Mouse (Mus musculus): ENCODE data around the gene Gm4894. TPM values are rescaled to one million over a fixed set of nuclear protein-coding genes. Genes with fewer than 3 reads are reported as not detected.

Gene Gm4894
- polyA plus RNA-seq, 1 experiment from 2014 or later = not detected

DNA sequence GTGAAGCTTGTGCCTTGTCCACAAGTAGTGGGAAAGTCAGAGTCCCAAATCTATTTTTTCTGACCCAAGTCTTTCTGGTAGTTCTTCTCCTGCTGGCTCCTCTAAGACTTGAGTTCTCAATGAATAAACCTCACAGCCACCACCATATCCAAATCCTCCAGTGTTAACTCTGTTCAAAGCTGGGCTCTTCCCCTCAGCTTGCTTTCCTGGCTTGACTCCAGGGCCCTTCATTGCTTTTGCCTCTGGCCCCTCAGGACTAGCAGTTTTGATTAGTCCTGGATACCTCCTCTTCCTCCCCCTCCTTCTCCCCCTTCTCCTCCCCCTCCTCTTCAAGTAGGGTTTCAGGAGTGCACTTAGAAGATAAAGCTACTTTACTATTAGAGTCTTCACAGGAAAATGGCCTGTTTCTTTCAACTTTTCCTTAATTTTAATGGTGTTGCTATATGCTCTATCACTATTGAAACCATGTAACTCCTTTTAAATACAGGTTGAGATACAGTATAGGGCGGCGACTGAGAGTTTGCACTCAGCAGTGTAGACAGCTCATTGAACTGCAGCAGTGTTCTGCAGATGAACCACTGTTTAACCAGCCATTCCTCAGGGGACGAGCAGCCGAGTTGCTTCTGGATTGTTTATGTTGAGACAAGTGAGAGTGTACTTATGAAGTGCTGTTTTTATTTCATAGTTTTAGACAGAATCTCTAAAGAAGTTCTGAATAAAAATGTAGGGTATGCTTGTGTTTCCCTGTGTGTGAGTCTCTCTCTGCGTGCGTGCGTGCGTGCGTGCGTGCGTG is 26.4 kb downstream of the Gm4894 start:
- Histone ChIP-seq H3K9ac (replicated peaks) (no peak overlapping the region), H3K4me1 (peaks cover 13% of the 10 kb centered on the region), H3K27ac (replicated peaks) (no peak overlapping the region), H3K36me3 (no peaks in the 10 kb centered on the region), H3K27me3 (no peaks in the 10 kb centered on the region), H3K9me3 (no peaks in the 10 kb centered on the region), H3K4me2 (replicated peaks) (no peak overlapping the region), H3K4me3 (no peak overlapping the region)
- 88% methylated on average over 11 of the region's 11 CpGs for WGBS
- ATAC-seq (replicated peaks) = no peak

DNA sequence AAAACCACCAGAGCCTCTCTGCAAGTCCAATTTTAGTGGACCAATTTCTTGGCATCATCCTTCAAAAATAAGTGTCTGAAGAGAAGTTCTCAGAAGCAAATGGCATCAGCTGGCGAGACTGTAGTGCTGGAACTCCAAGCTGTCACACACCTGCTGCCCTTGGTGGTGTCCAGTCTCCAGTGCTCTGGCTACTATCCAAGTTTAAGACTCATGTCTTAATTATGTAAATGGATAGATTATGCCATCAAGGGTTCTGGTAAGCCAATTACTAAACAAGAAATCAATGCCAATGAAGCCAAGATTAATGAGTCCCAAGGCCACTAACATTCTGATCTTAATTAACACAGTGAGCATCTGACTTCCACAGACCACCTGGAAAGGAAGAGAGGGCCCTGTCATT is 44.8 kb downstream of the Gm4894 start:
- H3K27ac ChIP-seq (replicated peaks) = no peak overlapping the region
- no peaks in the 10 kb centered on the region for H3K9me3 ChIP-seq
- H3K27me3 ChIP-seq = no peaks in the 10 kb centered on the region
- 51% methylated on average over 1 of the region's 1 CpGs for WGBS
- H3K4me2 ChIP-seq (replicated peaks) = no peak overlapping the region
- H3K4me1 ChIP-seq = no peaks in the 10 kb centered on the region
- no peaks in the 10 kb centered on the region for H3K36me3 ChIP-seq
- H3K9ac ChIP-seq (replicated peaks) = no peak overlapping the region
- H3K4me3 ChIP-seq = no peak overlapping the region
- no peak for ATAC-seq (replicated peaks)

DNA sequence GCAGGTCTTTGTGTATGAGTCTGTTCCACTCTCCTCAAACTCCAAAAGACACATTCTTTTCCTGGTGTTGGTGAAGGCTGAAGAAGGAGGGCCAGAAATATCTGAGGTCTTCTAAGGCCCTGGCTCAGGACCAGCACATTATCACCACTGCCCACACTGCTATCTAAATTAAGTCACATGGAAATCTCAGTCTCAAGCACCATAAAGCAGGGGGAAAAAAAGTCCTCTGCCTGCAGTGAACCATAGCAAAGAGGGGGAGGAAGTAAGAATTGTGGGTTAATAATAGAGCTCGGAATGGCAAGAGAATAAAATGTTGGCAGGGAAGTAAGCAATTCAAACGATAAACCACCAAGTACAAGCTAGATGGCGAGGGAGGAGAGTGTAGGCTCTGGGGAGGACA is 57.2 kb downstream of the Gm4894 start:
- Histone ChIP-seq H3K4me2 (replicated peaks) (no peak overlapping the region), H3K27ac (replicated peaks) (no peak overlapping the region), H3K36me3 (no peaks in the 10 kb centered on the region), H3K4me1 (no peaks in the 10 kb centered on the region), H3K9me3 (no peaks in the 10 kb centered on the region), H3K4me3 (no peak overlapping the region), H3K9ac (replicated peaks) (no peak overlapping the region), H3K27me3 (no peaks in the 10 kb centered on the region)
- ATAC-seq (replicated peaks) = no peak
- WGBS = 77% methylated on average over 3 of the region's 3 CpGs

DNA sequence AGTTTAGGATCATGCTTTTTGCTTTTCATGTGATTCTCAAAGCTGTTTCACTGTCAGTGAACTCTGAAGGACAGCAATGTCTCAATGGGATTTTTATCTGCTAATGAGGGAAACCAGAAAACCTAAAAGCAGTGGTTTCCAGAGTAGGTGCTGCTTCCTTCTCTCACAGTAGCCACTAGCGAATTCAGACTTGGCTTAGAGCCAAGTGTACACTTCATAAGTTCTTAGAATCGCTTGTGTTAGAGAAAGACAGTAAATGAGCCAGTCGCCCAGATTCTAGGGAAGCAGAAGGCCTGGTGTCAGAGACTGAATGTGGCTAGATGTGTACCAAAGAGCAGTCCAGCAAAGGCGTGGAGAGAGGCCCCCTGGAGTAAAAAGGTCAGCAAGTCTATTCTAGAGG is 60.5 kb downstream of the Gm4894 start:
- Histone ChIP-seq H3K36me3 (no peaks in the 10 kb centered on the region), H3K4me1 (no peaks in the 10 kb centered on the region), H3K27me3 (no peaks in the 10 kb centered on the region), H3K9me3 (no peaks in the 10 kb centered on the region), H3K4me2 (replicated peaks) (no peak overlapping the region), H3K9ac (replicated peaks) (no peak overlapping the region), H3K4me3 (no peak overlapping the region), H3K27ac (replicated peaks) (no peak overlapping the region)
- 43% methylated on average over 4 of the region's 4 CpGs for WGBS
- ATAC-seq (replicated peaks) = no peak

DNA sequence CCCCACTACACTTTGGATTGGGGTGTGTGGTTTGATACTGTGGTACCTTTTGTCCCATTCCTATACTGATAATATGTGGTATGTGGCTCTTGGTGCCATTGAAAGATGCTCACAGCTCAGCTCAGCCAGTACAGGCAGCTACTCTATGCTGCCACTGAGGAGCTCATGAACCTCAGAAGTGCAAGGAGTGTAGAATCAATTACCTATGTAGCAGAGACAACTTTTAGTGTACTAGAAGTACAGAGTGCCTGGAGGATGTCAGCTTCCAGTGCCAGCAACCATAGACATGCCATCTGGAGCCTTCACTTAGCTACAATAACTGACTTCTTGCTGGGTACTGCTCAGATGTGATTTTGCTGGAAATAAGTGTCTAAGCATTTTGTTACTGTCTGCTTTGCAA is 68.3 kb downstream of the Gm4894 start:
- Histone ChIP-seq H3K4me3 (no peak overlapping the region), H3K9me3 (no peaks in the 10 kb centered on the region), H3K4me2 (replicated peaks) (no peak overlapping the region), H3K36me3 (no peaks in the 10 kb centered on the region), H3K9ac (replicated peaks) (no peak overlapping the region), H3K27me3 (no peaks in the 10 kb centered on the region), H3K27ac (replicated peaks) (no peak overlapping the region), H3K4me1 (no peaks in the 10 kb centered on the region)
- ATAC-seq (replicated peaks) = no peak

Other genes with a start within 250 kb of the Gm4894 start
- gene Zw10, start 194.9 kb upstream of the Gm4894 start, polyA plus RNA-seq (2015; fragmentation: Nextera tagmentation; extraction: Ambion mirVana) = 30.3 and 32.3 TPM in 2 replicates
- gene Tmprss5, start 169.3 kb upstream of the Gm4894 start, polyA plus RNA-seq (2015; fragmentation: Nextera tagmentation; extraction: Ambion mirVana) = 1.2 and 1.7 TPM in 2 replicates
- 3.2 and 3.9 TPM in 2 replicates for gene Drd2, start 90.1 kb downstream of the Gm4894 start, polyA plus RNA-seq (2015; fragmentation: Nextera tagmentation; extraction: Ambion mirVana)
- not detected in 2 replicates for gene Ankk1, start 176.5 kb downstream of the Gm4894 start, polyA plus RNA-seq (2015; fragmentation: Nextera tagmentation; extraction: Ambion mirVana)
- gene Ttc12, start 235.7 kb downstream of the Gm4894 start, polyA plus RNA-seq (2015; fragmentation: Nextera tagmentation; extraction: Ambion mirVana) = 0.83 and 1.8 TPM in 2 replicates